Mouse (Mus musculus) kidney, embryonic 14.5 days (tissue): ENCODE measurements around the gene Zfp612. TPM values are rescaled to one million over a fixed set of nuclear protein-coding genes. Genes with fewer than 3 reads are reported as not detected.

Experiments
- ATAC-seq: fragments of 200-750 bp; cut with Nextera tagmentation; 2 replicates; pipeline ENCODE4 v1.8.0; 2017; ENCODE audit warnings: moderate number of reproducible peaks, mild to moderate bottlenecking, moderate TSS enrichment, moderate library complexity; ENCODE audit not compliant: low FRiP score, low TSS enrichment
- H3K27ac ChIP-seq: fragments of 300-500 bp; sonication (generic); 2 replicates; pipeline ENCODE4 v1.5.1; 2014; ENCODE audit warnings: low read depth, mild to moderate bottlenecking, low read length, moderate library complexity, mixed read lengths
- H3K27me3 ChIP-seq: fragments of 300-500 bp; sonication (generic); 2 replicates; pipeline ENCODE4 v1.6.1; 2014; ENCODE audit warnings: mild to moderate bottlenecking, low read length; ENCODE audit not compliant: control insufficient read depth, insufficient read depth
- H3K36me3 ChIP-seq: fragments of 300-500 bp; sonication (generic); 2 replicates; pipeline ENCODE4 v1.6.1; 2014; ENCODE audit warnings: low read length, mixed read lengths; ENCODE audit not compliant: control insufficient read depth, insufficient read depth
- H3K4me1 ChIP-seq: fragments of 300-500 bp; sonication (generic); 2 replicates; pipeline ENCODE4 v1.6.1; 2014; ENCODE audit warnings: low read length, mixed read lengths; ENCODE audit not compliant: control insufficient read depth, insufficient read depth
- H3K4me2 ChIP-seq: fragments of 300-500 bp; sonication (generic); replicated peaks from 2 replicates; pipeline ENCODE4 v1.6.1; 2014; ENCODE audit warnings: low read depth, mild to moderate bottlenecking, low read length
- H3K4me3 ChIP-seq: fragments of 300-500 bp; sonication (generic); 2 replicates; pipeline ENCODE4 v1.5.1; 2014; ENCODE audit warnings: mild to moderate bottlenecking, low read length
- H3K9ac ChIP-seq: fragments of 300-500 bp; sonication (generic); 2 replicates; pipeline ENCODE4 v1.6.1; 2014; ENCODE audit warnings: low read depth, mild to moderate bottlenecking, low read length, moderate library complexity
- H3K9me3 ChIP-seq: fragments of 300-500 bp; sonication (generic); 2 replicates; pipeline ENCODE4 v1.6.1; 2016; ENCODE audit warnings: low read length; ENCODE audit not compliant: control insufficient read depth
- WGBS: fragments of 180-500 bp; shearing (Covaris S2); extraction: QIAGEN DNeasy Blood & Tissue Kit; methylation state at CpG from one replicate; pipeline ENCODE4 v1.1.7; 2014; 5-methylcytosine and 5-hydroxymethylcytosine counted together
- polyA plus RNA-seq: library from polyadenylated mRNA; unstranded; fragments of >200 nt; fragmentation: Nextera tagmentation; extraction: Ambion mirVana; gene quantifications from 2 replicates; pipeline ENCODE4 v1.2.1, GENCODE M21; 2014

The Zfp612 gene
- polyA plus RNA-seq, 1 experiment from 2014 or later, result 7.6 TPM

GRCm38 (mm10) chr8:110101676-110102075 is 22.1 kb downstream of the Zfp612 start:
- no peak overlapping the region for H3K4me2 ChIP-seq
- ATAC-seq, result no peak
- WGBS, result 89% methylated on average over 15 of the region's 15 CpGs

DNA sequence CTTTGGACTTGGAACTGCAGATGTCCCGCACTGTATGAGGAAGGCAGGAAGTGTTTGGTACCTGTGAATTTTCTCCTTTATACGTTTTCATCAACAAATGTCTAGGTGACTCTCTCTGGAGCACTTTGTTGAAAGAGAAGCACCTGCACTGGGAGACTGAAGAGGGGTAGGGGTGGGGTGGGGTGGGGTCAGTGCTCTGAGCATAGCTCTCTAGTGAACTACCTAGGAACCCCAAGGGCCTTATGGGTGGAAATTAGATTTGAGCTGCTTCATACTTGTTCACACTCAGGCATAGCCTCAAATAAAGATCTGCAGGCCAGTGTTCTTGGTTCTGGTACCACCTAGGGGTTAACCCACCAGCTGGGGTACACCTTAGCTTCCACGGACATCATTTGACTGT is 23.1 kb downstream of the Zfp612 start, which contains the start of gene Gm17720:
Gm17720 (minus strand) TSS at position 101 of the 400 bp plus-strand sequence.
- Histone ChIP-seq H3K27me3 (no peaks in the 10 kb centered on the region), H3K4me1 (no peaks in the 10 kb centered on the region), H3K36me3 (no peaks in the 10 kb centered on the region), H3K4me2 (no peak within 1 kb of the TSS), H3K27ac (no peak within 1 kb of the TSS), H3K4me3 (no peak within 1 kb of the TSS), H3K9me3 (no peaks in the 10 kb centered on the region), H3K9ac (no peak within 1 kb of the TSS)
- ATAC-seq, result no peak
- WGBS, result 83% methylated on average over 3 of the region's 3 CpGs

More at GRCm38 (mm10) chr8:110101676-110102075, 22.1 kb downstream of the Zfp612 start:
- Histone ChIP-seq H3K4me3 (no peak overlapping the region), H3K36me3 (no peaks in the 10 kb centered on the region), H3K27me3 (no peaks in the 10 kb centered on the region), H3K4me1 (no peaks in the 10 kb centered on the region), H3K9me3 (no peaks in the 10 kb centered on the region), H3K9ac (no peak overlapping the region), H3K27ac (no peak overlapping the region)

DNA sequence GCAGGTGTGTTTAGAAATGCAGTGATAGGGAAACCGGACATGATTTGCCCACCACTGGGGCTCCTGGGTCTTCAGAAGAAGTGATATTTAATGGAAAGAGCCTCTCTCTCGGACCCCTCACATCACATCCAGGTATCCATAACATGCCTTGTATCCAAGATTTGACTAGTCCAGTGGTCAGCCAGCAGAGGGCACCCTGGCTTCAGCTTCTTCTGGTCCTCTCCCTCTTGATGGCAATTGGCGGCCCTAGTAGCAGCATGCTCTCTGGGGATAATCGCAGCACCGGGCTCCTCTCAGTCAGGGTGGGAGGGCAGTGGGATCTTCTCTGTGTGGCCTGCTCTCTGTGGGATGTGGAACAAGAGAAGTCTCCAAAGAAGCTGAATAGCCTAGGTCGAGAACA is 40.2 kb downstream of the Zfp612 start:
- H3K9me3 ChIP-seq, result no peaks in the 10 kb centered on the region

GRCm38 (mm10) chr8:110130537-110130936 is 51.0 kb downstream of the Zfp612 start:
- Histone ChIP-seq H3K4me3 (no peak overlapping the region), H3K9ac (no peak overlapping the region), H3K4me2 (no peak overlapping the region), H3K4me1 (no peaks in the 10 kb centered on the region), H3K27ac (no peak overlapping the region), H3K36me3 (no peaks in the 10 kb centered on the region), H3K9me3 (no peaks in the 10 kb centered on the region), H3K27me3 (no peaks in the 10 kb centered on the region)
- 0 out of 2 replicates have a peak, but pooled peaks have one; percentile 62 for ATAC-seq
- 16% methylated on average over 13 of the region's 13 CpGs for WGBS

More for the DNA sequence above, 40.2 kb downstream of the Zfp612 start:
- ATAC-seq, result no peak
- no peak overlapping the region for H3K27ac ChIP-seq
- H3K4me2 ChIP-seq, result no peak overlapping the region
- no peak overlapping the region for H3K4me3 ChIP-seq
- 51% methylated on average over 5 of the region's 6 CpGs for WGBS
- H3K9ac ChIP-seq, result no peak overlapping the region
- H3K27me3 ChIP-seq, result no peaks in the 10 kb centered on the region
- no peaks in the 10 kb centered on the region for H3K36me3 ChIP-seq
- no peaks in the 10 kb centered on the region for H3K4me1 ChIP-seq

- H3K9ac ChIP-seq, result no peak overlapping the region
- ATAC-seq, result no peak
- H3K27ac ChIP-seq, result no peak overlapping the region
- H3K9me3 ChIP-seq, result no peaks in the 10 kb centered on the region
- H3K27me3 ChIP-seq, result no peaks in the 10 kb centered on the region
- no peaks in the 10 kb centered on the region for H3K36me3 ChIP-seq
- 91% methylated on average over 8 of the region's 8 CpGs for WGBS
- no peaks in the 10 kb centered on the region for H3K4me1 ChIP-seq
- H3K4me2 ChIP-seq, result no peak overlapping the region
- H3K4me3 ChIP-seq, result no peak overlapping the region
These were observed 54.7 kb downstream of the Zfp612 start for GRCm38 (mm10) chr8:110134236-110134635.

DNA sequence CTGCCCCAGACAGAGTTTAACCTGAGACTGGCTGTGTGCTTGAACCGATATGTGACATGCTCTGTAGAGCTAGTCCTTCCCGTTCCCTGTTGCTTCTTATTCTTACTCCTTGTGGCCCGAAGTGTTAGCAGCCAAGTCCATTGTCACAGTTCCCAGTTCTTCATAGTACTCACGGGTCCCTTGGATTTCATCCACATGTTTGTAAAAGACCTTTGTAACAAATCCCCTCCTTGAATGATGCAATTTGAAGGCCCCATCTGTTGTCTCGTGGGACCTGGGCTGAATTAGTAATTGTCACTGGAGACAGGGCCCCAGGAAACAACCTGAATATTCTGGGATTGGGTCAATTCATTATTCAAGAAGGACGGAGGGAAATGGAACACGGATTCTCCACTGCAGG is 56.0 kb downstream of the Zfp612 start:
- WGBS, result 84% methylated on average over 7 of the region's 7 CpGs
- no peaks in the 10 kb centered on the region for H3K4me1 ChIP-seq
- no peaks in the 10 kb centered on the region for H3K27me3 ChIP-seq
- no peak overlapping the region for H3K27ac ChIP-seq
- no peak for ATAC-seq
- H3K4me2 ChIP-seq, result no peak overlapping the region
- H3K4me3 ChIP-seq, result no peak overlapping the region
- H3K36me3 ChIP-seq, result no peaks in the 10 kb centered on the region
- no peak overlapping the region for H3K9ac ChIP-seq
- no peaks in the 10 kb centered on the region for H3K9me3 ChIP-seq

GRCm38 (mm10) chr8:110140156-110140555 is 60.6 kb downstream of the Zfp612 start:
- 77% methylated on average over 3 of the region's 3 CpGs for WGBS
- H3K4me3 ChIP-seq, result no peak overlapping the region
- no peak for ATAC-seq

DNA sequence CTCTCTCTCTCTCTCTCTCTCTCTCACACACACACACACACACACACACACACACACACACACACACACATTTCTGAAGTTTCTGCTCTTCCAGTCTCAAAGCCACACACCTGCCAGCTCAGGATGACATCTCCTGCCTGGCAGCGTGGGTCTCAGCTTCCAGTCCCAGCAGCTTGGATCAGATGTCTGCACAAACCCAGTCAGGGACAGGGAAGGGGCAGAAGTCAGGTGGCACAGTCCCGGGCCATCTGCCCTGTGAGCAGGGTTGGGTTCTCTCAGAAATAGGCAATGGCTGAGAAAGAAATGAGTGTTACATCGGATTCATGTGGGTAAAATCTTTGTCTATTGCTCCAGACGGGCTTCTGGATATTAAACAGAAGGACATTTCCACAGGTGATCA is 61.2 kb downstream of the Zfp612 start:
- no peaks in the 10 kb centered on the region for H3K27me3 ChIP-seq
- no peak overlapping the region for H3K4me3 ChIP-seq
- no peak for ATAC-seq
- no peak overlapping the region for H3K27ac ChIP-seq
- 51% methylated on average over 4 of the region's 4 CpGs for WGBS
- no peak overlapping the region for H3K9ac ChIP-seq
- H3K4me2 ChIP-seq, result no peak overlapping the region
- H3K9me3 ChIP-seq, result no peaks in the 10 kb centered on the region
- H3K4me1 ChIP-seq, result no peaks in the 10 kb centered on the region
- no peaks in the 10 kb centered on the region for H3K36me3 ChIP-seq

More at GRCm38 (mm10) chr8:110140156-110140555, 60.6 kb downstream of the Zfp612 start:
- no peaks in the 10 kb centered on the region for H3K4me1 ChIP-seq
- H3K9me3 ChIP-seq, result no peaks in the 10 kb centered on the region
- H3K27me3 ChIP-seq, result no peaks in the 10 kb centered on the region
- no peak overlapping the region for H3K27ac ChIP-seq
- H3K36me3 ChIP-seq, result no peaks in the 10 kb centered on the region
- no peak overlapping the region for H3K9ac ChIP-seq
- H3K4me2 ChIP-seq, result no peak overlapping the region
